Mouse (Mus musculus): ENCODE measurements around the gene Foxa2.

- TF ChIP-seq CTCF (IDR thresholded peaks at IDR 0.05; ENCODE audit: low read depth, low read length) (no peak), TAL1 (conservative IDR thresholded peaks at IDR 0.05; ENCODE audit: low read depth, low read length) (no peak)
These were observed 52.9 kb downstream of the Foxa2 start for GRCm38 (mm10) chr2:147993821-147994220.
